Mouse (Mus musculus): ENCODE measurements around the gene Pla2g4c. TPM values are rescaled to one million over a fixed set of nuclear protein-coding genes. Genes with fewer than 3 reads are reported as not detected.
"Not testable (repeated sequence)": the region's sequence is repeated elsewhere in the genome, so short reads cannot be mapped to it uniquely, and the experiment has no call there.

Gene Pla2g4c
- total RNA-seq (2021): under 1 TPM; 0.27 to 0.43 TPM

- DNase-seq: no peak
Measured at GRCm38 (mm10) chr7:13324316-13324715, at the start of gene Pla2g4c. Gene Pla2g4c, plus strand, starts transcription at chr7:13324655.

- DNase-seq: no peak
Measured at GRCm38 (mm10) chr7:13277081-13277480, 47.4 kb upstream of the Pla2g4c start, which contains the start of gene Lig1. Gene Lig1, plus strand, starts transcription at chr7:13277283.

GRCm38 (mm10) chr7:13277833-13278232 is 46.6 kb upstream of the Pla2g4c start:
- no peak for DNase-seq

- peak; percentile 93 for DNase-seq
Measured at GRCm38 (mm10) chr7:13278308-13278891, 46.1 kb upstream of the Pla2g4c start, which contains the start of gene Zswim9. Gene Zswim9, minus strand, starts transcription at chr7:13278721.

- not testable (repeated sequence) for DNase-seq
Measured at GRCm38 (mm10) chr7:13278957-13279356, 45.5 kb upstream of the Pla2g4c start.

- peak; percentile 5 for DNase-seq
Measured at GRCm38 (mm10) chr7:13288621-13289020, 35.8 kb upstream of the Pla2g4c start.

GRCm38 (mm10) chr7:13290041-13290675 is 34.3 kb upstream of the Pla2g4c start:
- no peak for DNase-seq

GRCm38 (mm10) chr7:13291370-13291769 is 33.1 kb upstream of the Pla2g4c start:
- no peak for DNase-seq

GRCm38 (mm10) chr7:13293878-13294855 is 30.3 kb upstream of the Pla2g4c start:
- peak; percentile 17 for DNase-seq

- no peak for DNase-seq
Measured at GRCm38 (mm10) chr7:13295256-13295655, 29.2 kb upstream of the Pla2g4c start.

- no peak for DNase-seq
Measured at GRCm38 (mm10) chr7:13297636-13298035, 26.8 kb upstream of the Pla2g4c start.

GRCm38 (mm10) chr7:13298821-13299220 is 25.6 kb upstream of the Pla2g4c start:
- DNase-seq: no peak

GRCm38 (mm10) chr7:13301643-13302042 is 22.8 kb upstream of the Pla2g4c start:
- DNase-seq: no peak

GRCm38 (mm10) chr7:13302780-13303179 is 21.7 kb upstream of the Pla2g4c start:
- DNase-seq: no peak

- no peak for DNase-seq
Measured at GRCm38 (mm10) chr7:13303372-13303771, 21.1 kb upstream of the Pla2g4c start.

- DNase-seq: no peak
Measured at GRCm38 (mm10) chr7:13309407-13309806, 15.0 kb upstream of the Pla2g4c start.

- DNase-seq: no peak
Measured at GRCm38 (mm10) chr7:13310493-13311199, 13.8 kb upstream of the Pla2g4c start.

- DNase-seq: no peak
Measured at GRCm38 (mm10) chr7:13311401-13311800, 13.1 kb upstream of the Pla2g4c start.

GRCm38 (mm10) chr7:13314095-13314597 is 10.3 kb upstream of the Pla2g4c start:
- peak; percentile 12 for DNase-seq

- no peak for DNase-seq
Measured at GRCm38 (mm10) chr7:13321424-13321823, 3.0 kb upstream of the Pla2g4c start.

- DNase-seq: no peak
Measured at GRCm38 (mm10) chr7:13330575-13330974, 6.1 kb downstream of the Pla2g4c start.

GRCm38 (mm10) chr7:13355943-13356342 is 31.5 kb downstream of the Pla2g4c start:
- no peak for DNase-seq
